Comparison of ENCODE assay signal across 17 mouse cellular contexts in the genomic region with DNA sequence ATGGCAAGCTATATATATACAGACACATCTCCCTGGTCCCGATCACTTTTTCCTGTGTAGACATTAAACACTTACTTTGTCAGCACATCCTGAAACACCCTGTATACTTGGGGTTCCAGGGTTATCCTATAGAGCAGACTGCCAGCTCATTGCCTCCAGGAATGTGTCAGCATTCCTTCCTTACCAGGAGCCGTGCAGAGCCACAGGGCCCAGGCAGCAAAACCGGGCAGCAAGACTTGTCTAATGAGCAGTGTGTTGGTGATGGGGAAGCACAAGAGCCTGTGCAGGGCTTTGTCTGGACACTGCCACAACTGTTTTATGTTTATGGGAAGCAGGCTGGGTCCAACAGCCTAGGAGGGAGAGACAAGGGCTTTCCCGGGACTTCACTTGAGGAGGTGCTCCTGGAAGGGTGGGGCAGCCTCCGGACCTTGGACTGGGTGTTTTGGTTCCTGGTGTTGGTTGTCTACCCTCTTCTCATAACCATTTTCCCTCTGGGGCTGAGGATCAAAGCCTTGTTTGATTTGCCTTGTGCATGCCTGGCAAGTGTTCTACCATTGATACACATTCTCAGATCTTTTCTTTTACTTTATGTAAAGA. TPM values are rescaled to one million over a fixed set of nuclear protein-coding genes. Genes with fewer than 3 reads are reported as not detected.
DNase-seq lines count a peak whose midpoint lies in the region; ATAC-seq and TF ChIP-seq lines count a peak whose summit lies in the region.
"Had no signal": no experiment of that assay in that cellular context is flagged by ENCODE, and none has a peak within 500 bp of the region (broad histone marks: within the 10 kb centered on the region; RNA-seq: fewer than 3 reads in every experiment).

No protein-coding gene starts in this region.

- no peaks in the 10 kb centered on the region for H3K36me3 ChIP-seq in liver, embryonic 13.5 days
- no peaks in the 10 kb centered on the region for H3K36me3 ChIP-seq in E14TG2a.4 (ENCODE audit: insufficient read depth, low read length)
- H3K36me3 ChIP-seq in myocyte (ENCODE audit: control insufficient read depth, insufficient read depth): no peaks in the 10 kb centered on the region
- H3K36me3 ChIP-seq: embryonic facial prominence, embryonic 13.5 days; forebrain, embryonic 10.5 days; limb, embryonic 15.5 days; neural tube, embryonic 13.5 days had no signal

- no peak overlapping the region for H3K9ac ChIP-seq in liver, embryonic 13.5 days
- H3K9ac ChIP-seq: embryonic facial prominence, embryonic 13.5 days; limb, embryonic 15.5 days; neural tube, embryonic 13.5 days had no signal

- TF ChIP-seq CTCF in E14TG2a.4 (conservative IDR thresholded peaks at IDR 0.05; ENCODE audit: low read length): no peak
- TF ChIP-seq CTCF in cerebellum, adult 2 months (IDR thresholded peaks at IDR 0.05; ENCODE audit: borderline replicate concordance, insufficient read depth, low read depth, low read length): no peak

- H3K79me2 ChIP-seq in myocyte (ENCODE audit: control insufficient read depth, insufficient read depth): no peaks in the 10 kb centered on the region

- H3K4me3 ChIP-seq in liver, embryonic 13.5 days (replicated peaks): no peak overlapping the region
- H3K4me3 ChIP-seq in E14TG2a.4 (replicated peaks; ENCODE audit: low read length) (peak overlapping the region; percentile 35), myocyte (no peak overlapping the region)
- no peak overlapping the region for H3K4me3 ChIP-seq in cerebellum, adult 2 months (replicated peaks; ENCODE audit: insufficient read depth, low read depth, low read length)
- H3K4me3 ChIP-seq: embryonic facial prominence, embryonic 13.5 days; forebrain, embryonic 10.5 days; limb, embryonic 15.5 days; neural tube, embryonic 13.5 days had no signal

- no peak overlapping the region for H3K4me2 ChIP-seq in liver, embryonic 13.5 days
- H3K4me2 ChIP-seq in myocyte (ENCODE audit: low read depth): peak overlapping the region; percentile 43
- H3K4me2 ChIP-seq: embryonic facial prominence, embryonic 13.5 days; neural tube, embryonic 13.5 days had no signal

- peaks cover 15% of the 10 kb centered on the region for H3K4me1 ChIP-seq in liver, embryonic 13.5 days (replicated peaks)
- H3K4me1 ChIP-seq in E14TG2a.4 (replicated peaks; ENCODE audit: low read depth, low read length): peaks cover 93% of the 10 kb centered on the region
- no peaks in the 10 kb centered on the region for H3K4me1 ChIP-seq in cerebellum, adult 2 months (ENCODE audit: control insufficient read depth, insufficient read depth, low read length)

- ATAC-seq in liver, embryonic 13.5 days (ENCODE audit: low read depth): 0 out of 2 replicates have a peak, but pooled peaks have one; percentile 13
- ATAC-seq: hindbrain, postnatal 0 days had no signal

- no peak for DNase-seq in liver, embryonic 13.5 days
- DNase-seq in liver: no peak
- DNase-seq in R1 (ENCODE audit: low read depth, low spot score): peak; percentile 57
- DNase-seq in cerebellum, adult 2 months: no peak
- DNase-seq in cerebellum, adult 9-10 months: no peak
- DNase-seq: gastrocnemius, postnatal 36 days; heart, postnatal 4 days; right cerebral cortex, postnatal 4 days had no signal

- no peak overlapping the region for H3K27ac ChIP-seq in liver, embryonic 13.5 days
- no peak overlapping the region for H3K27ac ChIP-seq in cerebellum, adult 2 months (ENCODE audit: insufficient read depth, low read length)
- H3K27ac ChIP-seq: embryonic facial prominence, embryonic 13.5 days; forebrain, embryonic 10.5 days; hindbrain, postnatal 0 days; kidney, postnatal 0 days; limb, embryonic 15.5 days; neural tube, embryonic 13.5 days had no signal

- no peak overlapping the region for H3ac ChIP-seq in myocyte (ENCODE audit: control insufficient read depth, insufficient read length)

- no peak for TF ChIP-seq POLR2A in myocyte (IDR thresholded peaks at IDR 0.05; ENCODE audit: insufficient read length, low read depth)
- TF ChIP-seq POLR2A in cerebellum, adult 2 months (IDR thresholded peaks at IDR 0.05; ENCODE audit: borderline replicate concordance, insufficient read depth, low read length): no peak

- H3K9me3 ChIP-seq in liver, embryonic 13.5 days (replicated peaks): no peaks in the 10 kb centered on the region
- H3K9me3 ChIP-seq in E14TG2a.4 (ENCODE audit: low read length): no peaks in the 10 kb centered on the region
- H3K9me3 ChIP-seq: embryonic facial prominence, embryonic 13.5 days; forebrain, embryonic 10.5 days; limb, embryonic 15.5 days; neural tube, embryonic 13.5 days had no signal

- H3K27me3 ChIP-seq in liver, embryonic 13.5 days: no peaks in the 10 kb centered on the region
- H3K27me3 ChIP-seq in E14TG2a.4 (ENCODE audit: insufficient read depth, low read length): no peaks in the 10 kb centered on the region
- H3K27me3 ChIP-seq in myocyte (ENCODE audit: control insufficient read depth, insufficient read depth, insufficient read length): no peaks in the 10 kb centered on the region
- no peaks in the 10 kb centered on the region for H3K27me3 ChIP-seq in cerebellum, adult 2 months (ENCODE audit: control insufficient read depth, insufficient read depth, low read length)
- H3K27me3 ChIP-seq: embryonic facial prominence, embryonic 13.5 days; limb, embryonic 15.5 days; Patski had no signal

- 42% methylated on average over 5 of the region's 5 CpGs for WGBS in liver, embryonic 13.5 days (ENCODE audit: insufficient replicate concordance)
- 82% methylated on average over 5 of the region's 5 CpGs for WGBS in cerebellum, adult 2 months

TF ChIP-seq in myocyte, 11 proteins besides CTCF, POLR2A, EP300 and RAD21:
- TF ChIP-seq POLR2AphosphoS2 (IDR thresholded peaks at IDR 0.05; ENCODE audit: insufficient read length, low read depth) (no peak), TCF12 (IDR thresholded peaks at IDR 0.05; ENCODE audit: insufficient read depth, poor library complexity, severe bottlenecking) (no peak), CEBPB (IDR thresholded peaks at IDR 0.05; ENCODE audit: insufficient read depth, poor library complexity, severe bottlenecking) (no peak), MYOD1 (IDR thresholded peaks at IDR 0.05; ENCODE audit: control insufficient read depth in 1 of 3, insufficient read length in 2 of 3, low read depth in 2 of 3) (no peak), SRF (IDR thresholded peaks at IDR 0.05; ENCODE audit: control insufficient read depth, insufficient read length, low read depth) (no peak), REST (IDR thresholded peaks at IDR 0.05; ENCODE audit: insufficient read depth, insufficient read length) (no peak), MYOG (IDR thresholded peaks at IDR 0.05; ENCODE audit: control insufficient read depth in 1 of 3, insufficient read depth in 1 of 3, insufficient read length in 2 of 3, low read depth in 2 of 3) (no peak), USF1 (IDR thresholded peaks at IDR 0.05; ENCODE audit: low read depth) (no peak)

RNA-seq across cellular contexts. Expression of gene Tmem37, which starts 10.1 kb away (rescaled TPM):
- 46.4 and 52.5 TPM in 2 replicates for polyA plus RNA-seq in liver, embryonic 13.5 days (2015; fragmentation: Nextera tagmentation; extraction: Ambion mirVana)
- polyA plus RNA-seq in myocyte (2012; fragmentation: generic; extraction: Trizol): 80.4 TPM
- 1.3 and 2.2 TPM in 2 replicates for polyA plus RNA-seq in cerebellum, adult 2 months (2012; rRNA removed)

RNA-seq across cellular contexts. Expression of gene Dbi, which starts 36.9 kb away (rescaled TPM):
- polyA plus RNA-seq in liver, embryonic 13.5 days (2015; fragmentation: Nextera tagmentation; extraction: Ambion mirVana): 581 and 610 TPM in 2 replicates
- polyA plus RNA-seq in myocyte (2012; fragmentation: generic; extraction: Trizol): 698 TPM
- polyA plus RNA-seq in cerebellum, adult 2 months (2012; rRNA removed): 1,176 and 1,178 TPM in 2 replicates

RNA-seq across cellular contexts. Expression of gene 3110009E18Rik, which starts 37.0 kb away (rescaled TPM):
- polyA plus RNA-seq in liver, embryonic 13.5 days (2015; fragmentation: Nextera tagmentation; extraction: Ambion mirVana): 12.6 and 12.7 TPM in 2 replicates
- 18.2 TPM for polyA plus RNA-seq in myocyte (2012; fragmentation: generic; extraction: Trizol)
- polyA plus RNA-seq in cerebellum, adult 2 months (2012; rRNA removed): 6.5 and 7.7 TPM in 2 replicates

Comparison
In these comparisons a context has a peak if more than half of its experiments do, and no peak if none do; other contexts are left out.
1. RNA of gene Tmem37, which starts 10.1 kb away (polyA plus RNA-seq): 80.4 TPM in myocyte (single experiment) and 46.4 to 52.5 TPM in liver, embryonic 13.5 days; 1.3 to 2.2 TPM in cerebellum, adult 2 months; every median in the first group is over 10 times any median in the second.